Mouse (Mus musculus) forebrain, embryonic 10.5 days (tissue): ENCODE measurements at regions not wholly inside any gene's neighbourhood (a gene's known extent, or its start where the extent isn't known, plus 50 kb on each side); places are given as distances from the start of the nearest gene placed in this dataset.

Source experiments
- DNase-seq: peaks from one replicate; pipeline ENCODE4 v3.0.0-alpha.2; 2017; ENCODE audit warnings: low spot score; ENCODE audit errors: extremely low spot score
- H3K27ac ChIP-seq: fragments of 300-500 bp; sonication (generic); 2 replicates; pipeline ENCODE4 v1.5.1; 2016; ENCODE audit warnings: mild to moderate bottlenecking
- H3K27me3 ChIP-seq: fragments of 300-500 bp; sonication (generic); 2 replicates; pipeline ENCODE4 v1.6.1; 2016; ENCODE audit warnings: mild to moderate bottlenecking; ENCODE audit not compliant: poor library complexity, severe bottlenecking
- H3K36me3 ChIP-seq: fragments of 300-500 bp; sonication (generic); replicated peaks from 2 replicates; pipeline ENCODE4 v1.6.1; 2016; ENCODE audit warnings: mild to moderate bottlenecking, moderate library complexity
- H3K4me1 ChIP-seq: fragments of 300-500 bp; sonication (generic); 2 replicates; pipeline ENCODE4 v1.6.1; 2016
- H3K4me3 ChIP-seq: fragments of 300-500 bp; sonication (generic); 2 replicates; pipeline ENCODE4 v1.5.1; 2016; ENCODE audit warnings: mild to moderate bottlenecking, moderate library complexity
- H3K9me3 ChIP-seq: fragments of 300-500 bp; sonication (generic); 2 replicates; pipeline ENCODE4 v1.6.1; 2016; ENCODE audit warnings: mild to moderate bottlenecking, moderate library complexity
- WGBS: fragments of 180-500 bp; shearing (Covaris S2); methylation state at CpG from one replicate; pipeline ENCODE4 v1.1.7; 2016; 5-methylcytosine and 5-hydroxymethylcytosine counted together

DNA sequence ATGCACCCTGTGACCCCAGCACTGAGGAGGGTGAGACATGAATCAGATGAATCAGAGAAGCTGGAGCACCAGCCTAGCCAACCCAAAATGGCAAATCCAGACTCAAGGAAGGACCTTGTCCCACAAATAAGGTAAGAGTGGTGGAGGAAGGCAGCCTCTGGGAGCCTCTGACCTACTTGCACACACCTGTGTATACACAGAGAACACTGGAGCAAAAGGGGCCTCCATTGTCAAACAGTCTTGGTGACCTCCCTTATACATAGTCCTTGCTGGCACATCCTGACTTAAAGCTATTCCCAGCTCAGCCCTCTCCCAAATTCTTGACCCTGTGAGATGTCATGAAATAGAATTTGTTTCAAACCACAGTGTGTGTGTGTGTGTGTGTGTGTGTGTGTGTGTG lies 57.1 kb downstream of the Inhbb start:
- Histone ChIP-seq H3K9me3 (peaks cover 12% of the 10 kb centered on the region; the same call in 1 of the 2 replicates), H3K27me3 (no peaks in the 10 kb centered on the region), H3K4me3 (no peak overlapping the region), H3K4me1 (no peaks in the 10 kb centered on the region), H3K36me3 (no peaks in the 10 kb centered on the region), H3K27ac (no peak overlapping the region)
- no peak for DNase-seq

DNA sequence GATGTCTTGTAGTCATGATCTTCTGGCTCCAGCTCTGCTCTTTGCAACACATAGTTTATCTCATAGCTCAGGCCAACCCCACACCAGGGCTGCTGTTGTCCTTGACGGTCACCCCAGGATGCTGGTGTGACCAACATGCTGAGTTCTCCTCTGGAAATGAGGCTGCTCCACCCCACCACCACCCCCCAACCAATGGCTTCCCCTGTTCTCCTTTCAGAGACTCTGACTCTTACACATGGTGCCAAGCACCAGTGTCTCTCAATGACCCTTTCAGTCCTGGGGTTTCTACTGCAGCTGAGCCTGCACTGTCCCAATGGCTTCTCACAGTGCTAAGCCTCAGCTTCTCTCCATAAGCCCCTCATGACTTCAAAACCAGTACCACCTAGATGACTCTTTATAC lies 64.0 kb downstream of the Inhbb start:
- H3K36me3 ChIP-seq, result no peaks in the 10 kb centered on the region
- DNase-seq, result no peak
- 92% methylated on average over 1 of the region's 1 CpGs for WGBS
- H3K27ac ChIP-seq, result no peak overlapping the region
- peaks cover 12% of the 10 kb centered on the region; the same call in 1 of the 2 replicates for H3K9me3 ChIP-seq
- H3K27me3 ChIP-seq, result no peaks in the 10 kb centered on the region
- no peaks in the 10 kb centered on the region for H3K4me1 ChIP-seq
- no peak overlapping the region for H3K4me3 ChIP-seq

DNA sequence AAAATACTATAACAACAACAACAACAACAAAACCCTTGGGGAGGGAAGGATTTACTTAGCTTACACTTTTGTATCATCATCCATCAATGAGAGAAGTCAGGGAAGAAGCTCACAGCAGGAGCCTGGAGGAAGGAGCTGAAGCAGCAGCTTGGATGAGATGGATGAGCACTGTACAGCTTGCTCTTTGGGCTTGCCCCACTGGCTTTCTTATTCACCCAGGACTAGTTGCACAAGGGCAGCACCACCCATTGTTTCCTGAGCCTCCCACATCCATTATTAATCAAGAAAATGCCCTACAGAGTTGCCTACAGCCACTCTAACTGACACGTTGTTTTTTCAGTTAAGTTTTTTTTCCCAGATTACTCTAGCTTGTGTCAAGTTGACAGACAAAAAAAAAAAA lies 65.1 kb downstream of the Inhbb start:
- no peak overlapping the region for H3K4me3 ChIP-seq
- H3K36me3 ChIP-seq, result no peaks in the 10 kb centered on the region
- peaks cover 6% of the 10 kb centered on the region; the same call in 1 of the 2 replicates for H3K9me3 ChIP-seq
- no peak for DNase-seq
- 62% methylated on average over 1 of the region's 1 CpGs for WGBS
- no peaks in the 10 kb centered on the region for H3K4me1 ChIP-seq
- no peaks in the 10 kb centered on the region for H3K27me3 ChIP-seq
- H3K27ac ChIP-seq, result no peak overlapping the region

DNA sequence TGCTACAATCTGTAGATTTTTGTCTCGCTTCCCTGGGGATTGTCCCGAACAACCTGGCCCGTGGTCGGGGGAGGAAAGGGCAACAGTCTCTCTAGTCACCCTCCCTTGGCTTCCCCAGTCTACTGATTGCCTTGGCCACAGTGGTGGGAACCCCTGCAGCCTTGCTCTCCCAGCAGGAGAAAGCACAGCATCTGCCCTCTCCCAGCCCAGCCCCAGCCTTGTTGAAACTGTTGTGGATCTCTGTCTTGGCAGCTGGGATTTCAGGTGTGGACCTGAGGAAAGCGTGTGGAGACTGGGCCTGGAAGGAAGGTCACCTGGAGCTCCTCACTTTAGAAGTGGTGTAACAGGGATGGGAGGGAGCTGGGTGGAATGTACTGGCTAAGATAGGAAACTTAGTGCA lies 66.6 kb downstream of the Inhbb start:
- H3K36me3 ChIP-seq, result no peaks in the 10 kb centered on the region
- H3K27ac ChIP-seq, result no peak overlapping the region
- WGBS, result 85% methylated on average over 5 of the region's 5 CpGs
- no peaks in the 10 kb centered on the region for H3K9me3 ChIP-seq
- DNase-seq, result no peak
- no peaks in the 10 kb centered on the region for H3K4me1 ChIP-seq
- no peak overlapping the region for H3K4me3 ChIP-seq
- H3K27me3 ChIP-seq, result no peaks in the 10 kb centered on the region

DNA sequence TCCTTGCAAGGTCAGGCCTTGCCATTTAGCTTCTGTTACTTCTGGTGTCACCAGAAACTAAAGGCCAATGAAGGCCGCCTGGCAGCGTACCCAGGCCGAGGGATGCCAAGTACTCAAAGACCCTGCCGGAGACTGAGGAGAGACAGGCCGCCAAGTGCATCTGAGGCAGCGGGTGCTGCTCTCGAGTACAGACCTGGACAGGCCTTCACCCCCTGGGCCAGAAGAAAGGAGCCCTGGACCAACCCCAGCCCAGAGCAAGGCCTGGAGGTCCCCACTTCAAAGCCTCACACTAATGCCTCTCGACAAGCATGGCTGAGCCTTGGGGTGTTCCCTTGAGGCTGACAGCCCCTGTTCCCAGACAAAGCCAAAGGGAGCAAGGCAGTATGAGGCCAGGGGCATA lies 70.5 kb downstream of the Inhbb start:
- H3K36me3 ChIP-seq, result no peaks in the 10 kb centered on the region
- 93% methylated on average over 8 of the region's 8 CpGs for WGBS
- no peak for DNase-seq
- H3K4me3 ChIP-seq, result no peak overlapping the region
- H3K4me1 ChIP-seq, result peaks cover 11% of the 10 kb centered on the region
- peaks cover 36% of the 10 kb centered on the region for H3K27me3 ChIP-seq
- no peaks in the 10 kb centered on the region for H3K9me3 ChIP-seq
- no peak overlapping the region for H3K27ac ChIP-seq

DNA sequence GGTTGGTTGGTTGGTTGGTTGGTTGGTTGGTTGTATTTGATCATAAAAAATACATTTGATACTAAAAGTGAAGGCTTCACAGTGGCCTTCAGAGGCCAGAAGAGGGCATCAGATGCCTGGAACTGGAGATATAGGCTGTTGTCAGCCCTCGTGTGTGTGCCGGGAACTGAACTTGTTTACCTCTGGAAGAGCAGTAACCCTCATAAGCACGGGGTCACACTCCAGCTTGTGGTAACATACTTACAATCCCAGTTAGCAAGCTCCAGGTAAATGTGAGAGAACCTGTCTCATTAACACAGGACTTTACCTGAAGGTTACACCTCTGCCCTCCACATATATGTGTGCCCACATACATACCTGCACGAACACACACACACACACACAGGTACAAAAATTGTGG lies 71.2 kb downstream of the Inhbb start:
- Histone ChIP-seq H3K4me3 (no peak overlapping the region), H3K9me3 (no peaks in the 10 kb centered on the region), H3K27ac (no peak overlapping the region), H3K4me1 (peaks cover 11% of the 10 kb centered on the region), H3K36me3 (no peaks in the 10 kb centered on the region), H3K27me3 (peaks cover 39% of the 10 kb centered on the region)
- WGBS, result 91% methylated on average over 4 of the region's 4 CpGs
- no peak for DNase-seq

DNA sequence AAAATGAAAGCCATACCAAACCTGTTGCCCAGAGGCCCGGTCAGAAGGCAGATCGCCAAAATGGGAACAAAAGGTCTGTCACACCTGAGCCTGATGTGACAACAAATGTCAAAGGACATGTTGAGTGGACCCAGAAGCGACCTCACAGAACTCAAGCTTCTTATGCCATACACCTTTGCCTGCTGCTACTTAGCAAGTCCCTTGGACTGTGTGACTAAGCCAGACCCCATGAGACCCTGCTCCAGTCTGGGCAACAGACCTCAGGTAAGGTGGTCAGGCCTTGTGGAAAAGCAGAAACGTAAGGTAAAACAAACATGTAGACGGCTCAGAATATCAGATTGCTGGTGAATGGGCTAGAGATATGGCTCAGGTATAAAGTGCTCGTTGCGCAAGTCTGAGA lies 71.8 kb downstream of the Inhbb start:
- Histone ChIP-seq H3K36me3 (no peaks in the 10 kb centered on the region), H3K27ac (no peak overlapping the region)
- WGBS, result 93% methylated on average over 7 of the region's 7 CpGs

DNA sequence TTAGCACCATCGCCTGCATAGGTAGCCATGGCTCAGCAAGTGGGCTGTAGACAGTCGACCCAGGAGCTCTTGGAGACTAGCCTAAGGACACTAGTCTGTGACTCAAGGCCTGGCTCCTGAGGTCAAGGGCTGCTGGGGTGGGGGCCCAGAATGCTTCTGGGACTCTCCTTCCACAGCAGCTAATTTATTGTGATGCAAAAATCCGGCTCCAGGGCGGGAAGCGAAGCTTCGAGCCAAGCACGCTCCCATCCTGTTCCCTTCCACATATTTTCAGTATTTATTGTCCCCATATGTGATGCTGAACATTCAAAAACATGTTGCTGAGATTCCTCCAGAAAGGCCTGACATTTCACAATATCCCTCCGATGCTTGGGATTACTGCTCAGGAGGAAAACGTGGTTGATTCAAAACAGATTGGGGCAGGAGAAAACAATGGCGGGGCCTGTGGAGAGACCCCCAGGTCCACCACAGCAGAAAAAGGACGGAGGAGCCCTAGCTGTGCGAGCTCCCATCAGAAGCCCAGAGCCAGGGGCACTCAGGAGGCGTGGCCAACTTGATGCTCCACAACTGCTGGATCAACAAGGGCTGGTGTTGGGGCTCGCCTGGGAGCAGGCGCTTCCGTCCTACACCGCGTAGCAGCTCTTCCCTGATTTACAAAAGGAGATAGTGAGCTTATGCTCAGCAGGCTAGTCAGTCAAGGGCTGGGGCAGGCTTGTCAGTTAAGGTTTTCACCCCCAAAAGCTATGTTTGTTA lies 73.4 kb downstream of the Inhbb start:
- Histone ChIP-seq H3K4me1 (peaks cover 11% of the 10 kb centered on the region), H3K9me3 (no peaks in the 10 kb centered on the region), H3K27me3 (peaks cover 45% of the 10 kb centered on the region), H3K36me3 (no peaks in the 10 kb centered on the region), H3K4me3 (0 out of 2 replicates have a peak overlapping the region, but pooled peaks have one; percentile 1), H3K27ac (peak overlapping the region; percentile 36; the same call in 1 of the 2 replicates)
- WGBS, result 18% methylated on average over 18 of the region's 18 CpGs
- DNase-seq, result no peak

More for the DNA sequence above, 71.8 kb downstream of the Inhbb start:
- no peaks in the 10 kb centered on the region for H3K9me3 ChIP-seq
- no peak for DNase-seq
- no peak overlapping the region for H3K4me3 ChIP-seq
- H3K27me3 ChIP-seq, result peaks cover 39% of the 10 kb centered on the region
- peaks cover 11% of the 10 kb centered on the region for H3K4me1 ChIP-seq

DNA sequence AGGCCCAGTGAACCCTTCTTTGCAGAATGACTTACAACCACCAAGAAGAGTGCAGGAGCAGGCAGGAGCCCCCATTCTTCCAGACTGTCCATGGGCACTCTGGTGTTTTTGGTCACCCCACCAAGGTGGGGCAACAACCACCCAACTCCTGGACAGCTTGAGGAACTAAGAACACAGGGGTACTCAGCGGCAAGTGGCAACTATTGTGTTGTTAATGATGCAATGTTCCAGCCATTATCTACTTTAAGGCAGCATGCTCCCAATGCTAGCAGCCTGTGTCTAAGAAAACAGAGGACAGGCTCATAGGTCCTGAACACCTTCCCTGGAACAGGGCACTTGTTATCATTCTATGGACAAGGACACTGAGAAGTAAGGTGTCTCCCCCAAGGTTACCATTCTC lies 74.3 kb downstream of the Inhbb start:
- Histone ChIP-seq H3K27me3 (peaks cover 46% of the 10 kb centered on the region), H3K4me1 (peaks cover 11% of the 10 kb centered on the region), H3K9me3 (no peaks in the 10 kb centered on the region), H3K4me3 (no peak overlapping the region), H3K27ac (no peak overlapping the region), H3K36me3 (no peaks in the 10 kb centered on the region)
- no peak for DNase-seq
- 71% methylated on average over 1 of the region's 1 CpGs for WGBS

DNA sequence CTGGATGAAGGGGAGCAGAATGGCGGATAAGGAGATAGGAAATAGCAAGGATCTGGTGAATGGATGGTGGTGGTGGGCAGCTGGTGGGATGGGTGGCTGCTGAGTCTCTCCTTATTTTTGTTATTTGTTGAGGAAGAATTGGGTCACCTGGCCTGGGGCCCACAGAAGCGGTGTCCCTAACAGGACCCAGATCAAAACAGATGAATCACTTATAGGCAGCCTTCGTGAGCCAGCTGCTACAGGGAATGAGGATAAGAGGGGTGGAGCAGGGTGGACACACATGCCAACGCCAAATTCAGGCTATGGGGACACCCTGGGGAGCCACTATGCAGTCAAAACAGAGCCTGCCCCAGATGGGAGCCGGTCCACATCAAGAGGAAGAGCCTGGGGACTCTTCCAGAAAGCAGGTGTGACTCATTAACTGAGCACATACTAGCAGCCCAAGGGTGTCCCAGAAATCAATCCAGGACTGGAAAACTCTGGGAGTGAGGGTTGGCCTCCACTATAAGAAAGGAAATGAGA lies 75.4 kb downstream of the Inhbb start:
- WGBS, result 83% methylated on average over 5 of the region's 5 CpGs
- peaks cover 11% of the 10 kb centered on the region for H3K4me1 ChIP-seq
- H3K9me3 ChIP-seq, result no peaks in the 10 kb centered on the region
- peaks cover 51% of the 10 kb centered on the region for H3K27me3 ChIP-seq
- no peaks in the 10 kb centered on the region for H3K36me3 ChIP-seq
- no peak for DNase-seq
- no peak overlapping the region for H3K27ac ChIP-seq
- H3K4me3 ChIP-seq, result no peak overlapping the region

DNA sequence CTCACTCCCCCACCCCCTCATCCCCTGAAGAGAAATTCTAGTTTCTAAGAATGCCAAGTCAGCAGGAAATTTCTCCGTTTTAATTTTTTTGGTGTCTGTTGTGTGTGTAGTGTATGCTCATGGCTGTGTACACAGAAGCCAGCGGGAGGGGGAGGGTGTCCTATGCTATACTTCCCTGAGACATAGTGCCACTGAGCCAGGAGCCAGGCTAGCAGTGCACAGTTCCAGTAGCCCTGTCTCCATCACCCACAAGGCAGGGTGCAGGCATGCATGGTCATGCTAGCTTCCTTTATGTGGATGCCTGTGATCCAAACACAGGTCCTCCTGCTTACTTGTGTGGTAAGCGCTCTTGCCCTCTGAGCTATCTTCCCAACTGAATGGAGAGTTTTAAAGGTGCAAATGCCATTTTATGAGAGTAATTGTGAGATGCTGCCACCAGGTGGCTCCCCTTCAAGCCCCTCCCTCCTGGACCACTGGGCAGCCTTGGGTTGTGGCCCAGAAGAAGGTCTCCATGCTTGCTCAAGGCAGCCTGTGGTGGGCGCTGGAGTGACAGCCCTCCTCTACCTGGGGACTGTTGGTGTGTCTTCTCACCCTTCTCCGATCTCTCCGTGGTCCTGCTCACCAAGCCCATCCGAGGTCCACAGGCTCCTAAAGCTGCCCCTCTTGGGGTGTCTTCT lies 76.8 kb downstream of the Inhbb start:
- Histone ChIP-seq H3K27me3 (peaks cover 52% of the 10 kb centered on the region), H3K4me3 (no peak overlapping the region), H3K9me3 (no peaks in the 10 kb centered on the region), H3K27ac (no peak overlapping the region), H3K36me3 (no peaks in the 10 kb centered on the region), H3K4me1 (peaks cover 11% of the 10 kb centered on the region)
- WGBS, result 66% methylated on average over 7 of the region's 7 CpGs
- DNase-seq, result no peak

DNA sequence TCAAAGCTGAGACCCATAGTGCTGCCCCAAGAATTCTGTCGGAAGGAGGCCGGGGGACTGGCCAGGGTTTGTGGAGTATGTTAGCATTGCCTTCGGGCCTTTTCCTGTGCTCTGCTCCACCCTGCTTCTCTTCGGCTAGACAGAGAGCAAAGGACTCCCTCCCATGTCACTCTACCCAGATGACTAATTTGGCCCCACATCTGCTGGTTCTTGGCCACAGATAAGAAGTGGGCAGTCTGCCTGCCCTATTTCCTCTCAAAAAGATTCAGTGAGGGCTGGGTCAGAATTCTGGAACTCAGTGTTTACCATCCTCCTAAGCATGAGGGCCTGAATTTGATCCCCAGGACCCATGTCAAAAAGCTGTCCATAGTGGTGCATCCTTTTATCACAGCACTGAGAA lies 78.0 kb downstream of the Inhbb start:
- Histone ChIP-seq H3K4me3 (no peak overlapping the region), H3K27me3 (peaks cover 46% of the 10 kb centered on the region), H3K36me3 (no peaks in the 10 kb centered on the region), H3K9me3 (no peaks in the 10 kb centered on the region), H3K27ac (no peak overlapping the region), H3K4me1 (peaks cover 9% of the 10 kb centered on the region)
- DNase-seq, result no peak
- 84% methylated on average over 4 of the region's 4 CpGs for WGBS

DNA sequence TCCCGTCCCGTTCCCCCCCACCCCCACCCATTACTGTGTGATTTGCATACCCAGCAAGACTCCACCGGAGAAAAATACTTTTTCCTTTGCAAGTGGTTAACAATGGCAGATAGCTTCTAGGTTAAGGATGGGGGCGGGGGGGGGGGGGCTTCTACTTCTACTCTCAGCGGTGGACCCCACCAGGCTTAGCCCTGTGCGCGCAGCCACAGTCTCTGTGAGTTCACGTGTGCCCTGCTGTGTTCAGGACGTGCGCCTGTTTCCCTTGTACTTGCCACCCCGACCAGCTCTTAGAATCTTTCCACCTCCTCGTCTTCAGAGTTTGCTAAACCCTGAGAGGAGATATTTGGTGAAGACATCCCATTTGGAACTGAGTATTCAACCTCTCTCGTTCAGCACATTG lies 86.9 kb downstream of the Inhbb start:
- Histone ChIP-seq H3K4me1 (peaks cover 10% of the 10 kb centered on the region), H3K4me3 (no peak overlapping the region), H3K27ac (no peak overlapping the region), H3K27me3 (peaks cover 77% of the 10 kb centered on the region), H3K36me3 (no peaks in the 10 kb centered on the region), H3K9me3 (no peaks in the 10 kb centered on the region)
- 24% methylated on average over 13 of the region's 13 CpGs for WGBS
- no peak for DNase-seq
